Mouse (Mus musculus) heart, embryonic 12.5 days (tissue): ENCODE results near the gene Zbtb4. TPM values are rescaled to one million over a fixed set of nuclear protein-coding genes. Genes with fewer than 3 reads are reported as not detected.
A peak's percentile ranks its signal among the peaks of the same experiment; 100 is the strongest.

Experiments used
- ATAC-seq: fragments of 200-750 bp; cut with Nextera tagmentation; 2 replicates; pipeline ENCODE4 v1.8.0; 2017; ENCODE audit warnings: moderate TSS enrichment, moderate library complexity; ENCODE audit not compliant: insufficient number of reproducible peaks, low FRiP score
- H3K27ac ChIP-seq: fragments of 300-500 bp; sonication (generic); 2 replicates; pipeline ENCODE4 v1.5.1; 2016; ENCODE audit warnings: mild to moderate bottlenecking, moderate library complexity; ENCODE audit not compliant: poor library complexity, severe bottlenecking
- H3K27me3 ChIP-seq: fragments of 300-500 bp; sonication (generic); replicated peaks from 2 replicates; pipeline ENCODE4 v1.6.1; 2016; ENCODE audit warnings: mild to moderate bottlenecking, moderate library complexity
- H3K36me3 ChIP-seq: fragments of 300-500 bp; sonication (generic); 2 replicates; pipeline ENCODE4 v1.6.1; 2016; ENCODE audit warnings: mild to moderate bottlenecking, moderate library complexity
- H3K4me1 ChIP-seq: fragments of 300-500 bp; sonication (generic); replicated peaks from 2 replicates; pipeline ENCODE4 v1.6.1; 2016; ENCODE audit warnings: mild to moderate bottlenecking
- H3K4me2 ChIP-seq: fragments of 300-500 bp; sonication (generic); 2 replicates; pipeline ENCODE4 v1.6.1; 2016; ENCODE audit warnings: mild to moderate bottlenecking, moderate library complexity
- H3K4me3 ChIP-seq: fragments of 300-500 bp; sonication (generic); 2 replicates; pipeline ENCODE4 v1.5.1; 2016; ENCODE audit warnings: mild to moderate bottlenecking
- H3K9ac ChIP-seq: fragments of 300-500 bp; sonication (generic); 2 replicates; pipeline ENCODE4 v1.6.1; 2016; ENCODE audit warnings: mild to moderate bottlenecking, moderate library complexity
- H3K9me3 ChIP-seq: fragments of 300-500 bp; sonication (generic); replicated peaks from 2 replicates; pipeline ENCODE4 v1.6.1; 2016; ENCODE audit warnings: mild to moderate bottlenecking, moderate library complexity
- WGBS: fragments of 180-500 bp; shearing (Covaris S2); methylation state at CpG from one replicate; pipeline ENCODE4 v1.1.7; 2016; 5-methylcytosine and 5-hydroxymethylcytosine counted together
- polyA plus RNA-seq: library from polyadenylated mRNA; unstranded; fragments of >200 nt; fragmentation: Nextera tagmentation; extraction: Ambion mirVana; gene quantifications from 2 replicates; pipeline ENCODE4 v1.2.1, GENCODE M21; 2016

The Zbtb4 gene
- polyA plus RNA-seq, 1 experiment from 2014 or later, result 2.9 TPM

DNA sequence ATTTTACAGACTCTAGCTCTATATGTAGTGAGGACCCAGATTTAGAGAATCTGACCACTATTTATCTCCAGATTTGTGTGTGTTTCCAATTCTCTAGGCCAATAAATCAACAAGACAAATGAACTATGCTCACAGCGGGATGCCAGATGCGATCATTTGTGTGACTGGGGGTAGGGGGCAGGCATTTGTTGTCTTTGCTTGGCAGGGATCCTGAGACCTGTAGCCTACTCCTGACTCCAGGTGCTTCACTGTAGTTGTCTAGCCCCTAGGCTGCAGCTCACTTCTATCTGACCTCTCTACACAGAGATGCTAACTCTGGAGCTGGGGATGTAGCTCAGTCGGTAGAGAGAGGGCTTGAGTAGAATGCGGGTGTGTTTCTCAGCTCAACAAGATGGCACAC, 16.1 kb downstream of the Zbtb4 start:
- Histone ChIP-seq H3K9ac (no peak overlapping the region), H3K4me1 (peaks cover 13% of the 10 kb centered on the region), H3K4me3 (no peak overlapping the region), H3K4me2 (no peak overlapping the region), H3K27ac (no peak overlapping the region), H3K27me3 (0 out of 2 replicates have a peak, but pooled peaks cover 10% of the 10 kb centered on the region), H3K9me3 (no peaks in the 10 kb centered on the region), H3K36me3 (peaks cover 18% of the 10 kb centered on the region)
- WGBS, result 31% methylated on average over 4 of the region's 4 CpGs
- ATAC-seq, result no peak

DNA sequence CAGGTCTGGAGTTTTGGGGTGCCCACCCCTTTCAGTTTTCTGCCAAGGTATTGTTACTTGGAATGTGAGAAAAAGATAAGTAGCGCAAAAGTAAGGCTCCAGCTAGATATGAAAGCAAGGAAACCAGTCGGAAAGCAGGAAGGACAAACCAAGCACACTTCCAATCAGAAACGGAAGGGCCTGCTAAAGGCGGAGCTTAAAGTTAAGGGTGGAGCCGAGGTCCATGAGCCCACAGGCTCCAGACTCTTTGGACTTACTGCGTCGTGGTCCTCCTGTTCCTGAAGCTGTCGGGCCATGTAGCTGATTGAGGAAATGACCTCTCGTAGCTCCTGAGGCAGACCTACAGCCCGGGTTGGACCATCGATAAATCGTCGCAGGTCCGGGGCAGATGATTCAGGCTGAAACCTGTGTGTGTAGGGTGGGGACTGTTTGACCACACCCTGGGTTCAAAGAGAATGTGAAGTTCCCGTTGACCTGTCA, 19.1 kb downstream of the Zbtb4 start:
- no peaks in the 10 kb centered on the region for H3K36me3 ChIP-seq
- no peak overlapping the region for H3K27ac ChIP-seq
- 0 out of 2 replicates have a peak, but pooled peaks cover 3% of the 10 kb centered on the region for H3K27me3 ChIP-seq
- WGBS, result 18% methylated on average over 15 of the region's 15 CpGs
- H3K4me2 ChIP-seq, result peak overlapping the region; percentile 53
- peaks cover 5% of the 10 kb centered on the region; the same call in 1 of the 2 replicates for H3K4me1 ChIP-seq
- no peak overlapping the region for H3K9ac ChIP-seq
- peak overlapping the region; percentile 15 for H3K4me3 ChIP-seq
- no peaks in the 10 kb centered on the region for H3K9me3 ChIP-seq
- peak; percentile 66; the same call in 1 of the 2 replicates for ATAC-seq

DNA sequence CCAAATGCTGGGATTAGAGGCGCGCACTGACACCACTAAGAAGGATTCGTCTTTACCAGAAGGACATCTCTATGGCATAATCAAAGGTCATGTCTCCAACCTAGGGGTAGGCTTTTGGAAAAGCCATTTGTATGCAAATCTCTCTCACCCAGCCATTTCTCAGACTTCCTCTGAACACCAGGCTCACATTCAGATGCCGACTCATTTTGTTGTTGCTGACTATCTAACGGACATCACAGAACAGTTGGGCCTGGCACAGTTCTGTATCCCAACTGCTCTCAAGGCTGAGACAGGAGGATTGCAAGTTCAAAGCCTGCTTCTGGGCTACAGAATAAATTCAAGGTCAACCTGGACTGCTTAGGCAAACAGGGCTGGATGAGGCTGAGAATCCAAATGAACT, 21.6 kb downstream of the Zbtb4 start:
- H3K9me3 ChIP-seq, result no peaks in the 10 kb centered on the region
- H3K4me2 ChIP-seq, result no peak overlapping the region
- H3K27ac ChIP-seq, result no peak overlapping the region
- H3K4me1 ChIP-seq, result peaks cover 5% of the 10 kb centered on the region; the same call in 1 of the 2 replicates
- no peak overlapping the region for H3K4me3 ChIP-seq
- no peak overlapping the region for H3K9ac ChIP-seq
- no peaks in the 10 kb centered on the region for H3K27me3 ChIP-seq
- WGBS, result 84% methylated on average over 5 of the region's 5 CpGs
- no peaks in the 10 kb centered on the region for H3K36me3 ChIP-seq
- ATAC-seq, result no peak

DNA sequence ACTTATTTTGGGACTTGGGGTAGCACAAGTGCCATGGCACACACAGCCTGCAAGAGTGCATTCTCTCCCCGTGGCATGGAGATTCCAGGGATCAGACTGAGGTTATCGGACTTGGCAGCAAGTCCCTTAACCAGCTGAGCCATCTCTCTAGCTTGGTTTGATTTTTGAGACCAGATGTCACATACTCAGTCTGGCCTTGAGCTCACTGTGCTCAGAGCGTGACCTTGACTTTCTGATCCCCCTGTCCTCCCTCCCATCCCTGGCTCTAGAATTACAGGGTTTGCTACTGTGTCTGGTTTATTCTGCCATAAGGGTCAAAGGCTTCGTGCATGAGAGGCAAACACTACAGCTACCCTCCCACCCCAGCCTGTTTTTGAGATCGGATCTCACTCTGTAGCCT, 23.7 kb downstream of the Zbtb4 start:
- H3K4me3 ChIP-seq, result no peak overlapping the region
- H3K9me3 ChIP-seq, result no peaks in the 10 kb centered on the region
- H3K27ac ChIP-seq, result no peak overlapping the region
- no peak for ATAC-seq
- 0 out of 2 replicates have a peak overlapping the region, but pooled peaks have one; percentile 5 for H3K9ac ChIP-seq
- H3K27me3 ChIP-seq, result 0 out of 2 replicates have a peak, but pooled peaks cover 6% of the 10 kb centered on the region
- no peaks in the 10 kb centered on the region for H3K36me3 ChIP-seq
- H3K4me1 ChIP-seq, result peaks cover 5% of the 10 kb centered on the region; the same call in 1 of the 2 replicates
- WGBS, result 56% methylated on average over 5 of the region's 5 CpGs
- no peak overlapping the region for H3K4me2 ChIP-seq

DNA sequence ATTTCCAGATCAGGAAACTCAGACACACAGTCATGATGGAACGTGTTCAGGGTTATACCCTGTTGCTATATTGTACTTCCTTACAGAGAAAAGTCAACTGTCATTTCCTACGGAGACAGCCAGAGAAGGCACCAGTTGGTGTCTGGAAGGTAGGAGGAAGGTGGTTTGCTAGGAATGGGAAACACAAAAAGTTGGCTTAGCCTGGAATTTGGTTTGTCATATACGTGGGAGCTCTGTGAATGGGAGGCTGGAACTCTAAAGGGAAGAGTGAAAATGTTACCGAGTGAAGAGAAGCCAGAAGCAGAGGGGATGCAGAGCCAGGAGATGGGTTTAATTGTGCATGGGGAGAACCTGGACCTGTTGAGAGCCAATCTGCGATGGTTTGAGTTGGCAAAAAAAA, 25.7 kb downstream of the Zbtb4 start:
- H3K4me2 ChIP-seq, result no peak overlapping the region
- 67% methylated on average over 5 of the region's 5 CpGs for WGBS
- no peak overlapping the region for H3K4me3 ChIP-seq
- no peak overlapping the region for H3K27ac ChIP-seq
- no peaks in the 10 kb centered on the region for H3K36me3 ChIP-seq
- peaks cover 9% of the 10 kb centered on the region; the same call in 1 of the 2 replicates for H3K4me1 ChIP-seq
- H3K9me3 ChIP-seq, result no peaks in the 10 kb centered on the region
- no peak for ATAC-seq
- H3K27me3 ChIP-seq, result 0 out of 2 replicates have a peak, but pooled peaks cover 6% of the 10 kb centered on the region
- no peak overlapping the region for H3K9ac ChIP-seq

DNA sequence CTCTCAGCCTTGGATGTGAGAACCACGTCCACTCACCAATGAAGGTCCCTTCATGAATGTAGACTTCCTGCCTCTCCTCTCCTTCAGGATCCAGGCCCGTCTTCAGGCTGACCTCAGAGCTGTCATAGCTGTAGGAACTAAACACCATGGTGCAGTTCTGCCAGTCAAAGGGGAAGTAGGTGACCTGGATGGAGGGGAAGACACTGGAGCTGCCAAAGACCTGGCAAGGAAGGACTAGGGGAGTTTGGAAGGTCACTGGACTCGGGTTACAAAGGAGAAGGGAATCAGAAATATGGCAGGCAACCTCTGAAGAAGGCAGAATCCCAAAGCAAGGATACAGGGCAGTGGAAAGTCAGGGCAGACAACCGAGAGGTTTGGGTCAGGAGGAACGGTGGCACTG, 27.7 kb downstream of the Zbtb4 start:
- no peak overlapping the region for H3K4me3 ChIP-seq
- H3K36me3 ChIP-seq, result no peaks in the 10 kb centered on the region
- WGBS, result 59% methylated on average over 5 of the region's 5 CpGs
- no peak overlapping the region for H3K27ac ChIP-seq
- no peaks in the 10 kb centered on the region for H3K9me3 ChIP-seq
- H3K9ac ChIP-seq, result no peak overlapping the region
- ATAC-seq, result no peak
- no peak overlapping the region for H3K4me2 ChIP-seq
- peaks cover 20% of the 10 kb centered on the region for H3K27me3 ChIP-seq
- peaks cover 9% of the 10 kb centered on the region; the same call in 1 of the 2 replicates for H3K4me1 ChIP-seq

DNA sequence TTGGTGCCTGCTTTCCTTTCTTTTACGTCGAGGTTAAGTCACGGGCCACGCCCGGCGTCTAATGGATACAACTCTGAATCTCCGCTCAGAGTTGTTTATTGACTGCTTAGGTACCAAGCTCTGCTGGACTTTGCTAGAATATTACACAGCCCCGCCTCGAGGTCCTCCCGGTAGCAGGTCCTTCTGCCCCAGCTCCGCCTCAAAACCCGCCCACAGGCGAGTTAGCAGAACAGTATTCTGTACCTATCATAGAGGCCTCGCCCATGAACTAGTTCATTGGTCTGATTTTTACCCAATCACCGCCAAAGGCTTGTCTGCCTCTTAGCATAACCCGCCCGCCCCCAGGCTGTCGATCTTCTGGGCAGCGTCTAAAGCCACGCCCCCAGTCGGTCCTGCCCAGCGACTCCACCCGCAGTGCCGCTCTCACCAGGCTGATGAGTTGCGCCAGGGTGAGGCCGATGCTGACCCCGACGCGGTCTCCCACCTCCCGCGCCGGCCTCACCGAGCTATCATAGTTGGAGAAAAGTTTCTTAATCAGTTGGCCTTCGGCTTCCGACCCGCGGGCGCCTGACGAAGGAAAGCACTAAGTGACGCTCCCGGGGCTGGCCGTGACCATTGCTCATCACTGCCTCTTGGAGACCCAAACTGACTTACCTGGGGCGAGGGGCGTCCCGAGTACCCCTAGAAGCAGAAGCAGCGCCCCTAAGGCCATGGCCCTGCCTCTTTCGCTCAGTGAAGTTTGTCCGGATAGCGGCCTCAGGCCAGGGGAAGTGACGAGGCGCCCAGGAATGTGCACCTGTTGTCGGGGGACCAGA, 29.7 kb downstream of the Zbtb4 start, which contains the start of gene Chrnb1:
TSS of gene Chrnb1 (minus strand) at position 776 of the 815 bp plus-strand sequence.
- Histone ChIP-seq H3K9ac (peak within 1 kb of the TSS; percentile 63), H3K27ac (no peak within 1 kb of the TSS), H3K4me3 (peak within 1 kb of the TSS; percentile 54), H3K36me3 (no peaks in the 10 kb centered on the region), H3K9me3 (no peaks in the 10 kb centered on the region), H3K27me3 (peaks cover 33% of the 10 kb centered on the region), H3K4me2 (peak within 1 kb of the TSS; percentile 94), H3K4me1 (peaks cover 16% of the 10 kb centered on the region)
- 2% methylated on average over 52 of the region's 52 CpGs for WGBS
- ATAC-seq, result peak; percentile 96

DNA sequence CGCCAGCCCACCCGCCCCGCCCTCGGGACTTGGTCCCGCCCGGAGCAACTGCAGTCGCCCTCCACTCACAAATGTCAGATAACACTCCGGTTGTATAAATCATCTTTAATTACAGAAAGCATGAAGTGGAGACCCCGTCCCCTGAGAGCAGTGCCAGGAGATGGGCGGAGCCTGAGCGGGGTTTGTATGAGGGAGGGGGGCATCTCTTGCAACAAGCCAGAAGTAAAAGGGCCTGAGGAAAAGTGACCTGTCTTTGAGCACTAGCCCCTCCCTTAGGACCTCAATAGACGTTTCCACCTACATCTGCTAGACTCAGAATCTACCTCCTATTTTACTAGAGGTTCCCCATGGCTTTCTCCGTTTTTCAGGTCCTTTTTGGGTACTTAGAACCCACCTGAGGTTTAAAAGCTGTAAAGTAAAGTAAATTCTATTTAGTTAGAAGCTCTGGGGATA, 30.3 kb downstream of the Zbtb4 start:
- Histone ChIP-seq H3K9me3 (no peaks in the 10 kb centered on the region), H3K27ac (no peak overlapping the region), H3K36me3 (no peaks in the 10 kb centered on the region), H3K4me2 (peak overlapping the region; percentile 94), H3K4me3 (peak overlapping the region; percentile 54), H3K9ac (peak overlapping the region; percentile 63), H3K4me1 (peaks cover 23% of the 10 kb centered on the region), H3K27me3 (peaks cover 39% of the 10 kb centered on the region)
- ATAC-seq, result no peak
- 4% methylated on average over 13 of the region's 13 CpGs for WGBS

DNA sequence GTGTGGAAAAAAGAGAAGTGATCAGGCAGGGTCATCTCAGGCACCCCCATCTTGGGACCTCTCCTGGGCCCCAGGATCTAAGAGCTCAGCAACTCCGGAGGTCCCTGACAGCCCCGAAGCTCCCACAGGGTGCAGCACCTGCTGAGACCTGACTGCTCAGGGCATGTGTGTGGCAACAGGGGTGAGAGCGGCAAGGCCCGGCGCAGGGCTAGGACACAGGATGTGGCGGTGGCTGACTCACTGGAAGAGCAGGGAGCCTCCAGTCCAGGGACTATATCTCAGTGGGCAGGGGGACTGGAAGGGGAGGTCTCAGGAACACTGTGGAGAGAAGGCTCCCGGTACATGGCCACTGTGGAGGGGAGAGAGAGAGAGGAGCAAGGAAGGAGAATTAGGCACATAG, 32.2 kb downstream of the Zbtb4 start:
- Histone ChIP-seq H3K4me2 (no peak overlapping the region), H3K36me3 (no peaks in the 10 kb centered on the region), H3K27me3 (peaks cover 54% of the 10 kb centered on the region), H3K9me3 (no peaks in the 10 kb centered on the region), H3K27ac (no peak overlapping the region), H3K4me3 (no peak overlapping the region), H3K4me1 (peaks cover 41% of the 10 kb centered on the region), H3K9ac (no peak overlapping the region)
- 69% methylated on average over 7 of the region's 7 CpGs for WGBS
- ATAC-seq, result no peak

DNA sequence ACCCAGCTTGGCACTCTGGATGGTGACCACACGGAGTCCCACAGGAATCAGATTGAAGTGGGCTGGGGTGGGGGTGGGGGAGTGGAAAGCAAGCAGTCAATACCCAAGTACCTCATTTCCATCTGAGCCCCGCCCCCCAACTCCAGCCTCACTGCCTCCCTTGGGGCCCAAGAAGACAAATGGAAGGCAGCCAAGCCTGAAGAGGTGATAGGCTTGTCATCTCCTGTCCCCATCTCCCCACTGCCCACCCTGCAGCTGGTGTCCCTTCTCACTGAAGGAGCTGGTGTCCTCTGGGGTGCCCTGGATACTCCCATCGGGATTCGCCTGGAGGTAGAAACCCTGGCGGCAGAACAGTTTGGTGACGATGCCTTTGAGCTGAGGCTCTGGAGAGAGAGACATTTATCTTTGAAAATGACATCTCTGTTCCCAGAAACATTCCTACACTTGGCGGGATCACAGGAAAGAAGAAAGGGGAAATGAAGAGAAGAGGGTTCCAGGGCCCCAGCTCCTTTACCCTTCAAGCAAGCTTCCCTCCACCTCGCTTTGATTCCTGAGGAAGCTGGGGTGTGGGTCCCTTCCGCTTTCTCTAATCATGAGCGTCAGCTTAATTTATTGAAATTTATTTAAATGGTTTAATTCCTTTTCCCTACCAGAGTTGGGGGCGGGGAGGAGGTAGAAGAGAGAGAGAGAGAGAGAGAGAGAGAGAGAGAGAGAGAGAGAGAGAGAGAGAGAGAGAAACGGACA, 33.9 kb downstream of the Zbtb4 start:
- Histone ChIP-seq H3K4me1 (peaks cover 54% of the 10 kb centered on the region), H3K36me3 (no peaks in the 10 kb centered on the region), H3K4me3 (peak overlapping the region; percentile 62), H3K27ac (no peak overlapping the region), H3K9me3 (no peaks in the 10 kb centered on the region), H3K4me2 (peak overlapping the region; percentile 89), H3K27me3 (peaks cover 49% of the 10 kb centered on the region), H3K9ac (peak overlapping the region; percentile 81)
- ATAC-seq, result no peak
- 26% methylated on average over 12 of the region's 12 CpGs for WGBS

DNA sequence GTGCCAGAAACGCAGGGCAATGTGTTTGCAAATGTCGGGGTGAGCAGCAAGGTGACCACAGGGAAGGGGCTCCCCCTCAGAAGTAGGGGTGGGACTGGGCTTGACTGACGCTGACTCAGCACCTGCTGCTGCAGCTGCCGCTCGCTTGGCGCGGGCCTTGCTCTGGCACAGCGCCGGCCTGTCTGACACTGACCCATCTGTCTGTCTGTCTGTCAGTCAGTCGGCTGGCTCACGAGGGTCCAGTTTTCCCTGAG, 34.4 kb downstream of the Zbtb4 start:
- no peaks in the 10 kb centered on the region for H3K9me3 ChIP-seq
- H3K27me3 ChIP-seq, result peaks cover 53% of the 10 kb centered on the region
- H3K4me3 ChIP-seq, result peak overlapping the region; percentile 62
- peak overlapping the region; percentile 89 for H3K4me2 ChIP-seq
- H3K9ac ChIP-seq, result peak overlapping the region; percentile 81
- no peak overlapping the region for H3K27ac ChIP-seq
- H3K36me3 ChIP-seq, result no peaks in the 10 kb centered on the region
- ATAC-seq, result no peak
- 0% methylated on average over 11 of the region's 11 CpGs for WGBS
- peaks cover 58% of the 10 kb centered on the region for H3K4me1 ChIP-seq
